Mouse (Mus musculus) urinary bladder, postnatal 25 days (tissue): ENCODE measurements around the gene Hilpda.

ENCODE experiments used
- DNase-seq: peaks from one replicate; pipeline ENCODE4 v3.0.0; 2022; ENCODE audit warnings: low spot score

Hilpda gene

GRCm38 (mm10) chr6:29276746-29277145 is 4.5 kb downstream of the Hilpda start:
- DNase-seq, result no peak

DNA sequence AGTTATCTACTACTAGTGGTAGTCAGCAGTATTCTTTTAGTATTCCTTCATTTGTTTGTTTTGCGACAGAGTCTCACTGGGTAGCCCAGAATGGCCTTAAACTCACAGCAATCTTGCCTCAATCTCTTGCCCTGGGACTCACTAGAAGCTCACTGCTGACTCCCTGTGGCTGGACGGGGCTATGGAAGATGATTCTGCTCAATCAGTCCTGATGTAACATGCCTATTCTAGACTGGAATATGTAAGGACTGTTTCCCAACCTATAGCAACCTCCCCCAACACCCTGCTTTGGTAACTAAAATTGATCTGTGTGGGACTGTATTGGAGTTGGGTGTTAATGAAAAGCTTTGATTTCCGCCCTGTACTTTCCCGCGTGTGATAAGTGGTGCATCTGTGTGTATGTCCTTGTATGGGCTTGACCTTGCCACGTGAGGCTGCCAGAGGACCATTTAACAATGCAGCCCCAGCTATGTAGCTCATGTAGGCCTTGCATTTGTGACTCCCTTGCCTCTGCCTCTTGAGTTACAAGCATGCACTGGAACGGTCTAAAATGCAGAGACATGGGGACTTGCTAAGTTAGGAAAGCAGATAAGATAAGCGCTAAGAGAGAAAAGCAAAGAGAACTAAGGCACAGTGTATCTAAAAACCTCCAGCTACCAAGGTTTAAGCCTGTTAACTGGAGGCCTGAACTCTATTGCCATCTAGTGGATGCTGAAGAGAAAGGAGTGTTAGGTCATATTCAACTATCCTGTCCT is 6.4 kb downstream of the Hilpda start:
- peak; percentile 32 for DNase-seq

DNA sequence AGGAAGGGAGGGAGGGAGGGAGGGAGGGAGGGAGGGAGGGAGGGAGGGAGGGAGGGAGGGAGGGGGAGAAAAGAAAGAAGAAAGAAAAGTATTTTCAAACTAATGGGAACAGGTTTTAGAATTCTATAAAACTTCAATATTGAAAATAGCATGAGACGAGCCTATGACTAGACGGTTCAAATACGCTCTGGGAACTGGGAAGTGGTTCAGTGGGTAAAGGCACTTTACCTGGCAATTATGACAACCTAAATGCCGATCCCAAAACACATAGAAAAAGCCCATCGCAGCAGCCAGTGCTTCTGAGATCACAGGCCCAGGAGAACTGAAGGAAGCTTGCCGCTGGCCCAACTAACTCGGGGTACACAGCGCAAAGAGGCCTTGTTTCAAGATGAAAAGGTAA is 7.0 kb downstream of the Hilpda start, which contains the start of gene Fam71f2:
TSS of gene Fam71f2 (plus strand) at position 301 of the 400 bp plus-strand sequence.
- DNase-seq, result no peak

DNA sequence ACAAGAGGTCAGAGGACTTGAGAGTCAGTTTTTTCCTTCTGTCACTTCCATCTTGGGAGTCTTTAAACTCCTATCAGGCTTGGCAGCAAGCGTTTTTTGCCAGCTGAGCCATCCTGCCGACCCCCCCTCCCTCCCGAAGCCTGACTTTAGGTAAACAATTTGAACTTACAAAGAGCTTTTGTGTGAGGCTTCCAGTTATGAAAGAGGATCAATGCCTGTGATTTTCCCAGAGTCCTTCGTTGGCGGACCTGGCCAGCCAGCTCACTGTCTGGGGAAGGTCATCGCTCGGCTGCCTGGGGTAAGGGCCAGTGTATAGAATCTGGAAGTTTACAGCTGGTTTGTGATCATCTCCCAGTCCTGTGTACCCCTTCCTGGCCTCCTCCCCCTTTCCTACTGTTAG is 8.4 kb downstream of the Hilpda start:
- no peak for DNase-seq

GRCm38 (mm10) chr6:29286870-29287269 is 14.6 kb downstream of the Hilpda start:
- no peak for DNase-seq

DNA sequence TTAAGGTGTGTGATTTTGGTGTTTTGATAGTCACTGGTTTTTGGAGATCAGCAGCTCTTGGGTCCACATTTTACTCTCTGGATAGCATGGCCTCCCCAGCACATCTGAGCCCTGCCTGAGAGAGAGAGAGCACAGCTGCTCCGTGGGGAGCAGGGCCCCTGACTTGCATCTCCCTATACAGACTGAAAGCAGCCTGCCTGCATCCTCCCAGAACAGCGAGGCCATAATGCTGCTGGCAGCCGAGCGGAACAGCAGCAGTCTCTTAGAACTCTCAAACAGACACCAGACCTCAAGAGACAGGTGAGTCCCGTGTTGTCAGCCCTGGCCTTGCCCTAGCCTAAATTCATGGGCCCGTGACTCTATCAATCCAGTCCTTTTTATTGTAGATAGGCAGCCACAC is 15.2 kb downstream of the Hilpda start:
- no peak for DNase-seq

DNA sequence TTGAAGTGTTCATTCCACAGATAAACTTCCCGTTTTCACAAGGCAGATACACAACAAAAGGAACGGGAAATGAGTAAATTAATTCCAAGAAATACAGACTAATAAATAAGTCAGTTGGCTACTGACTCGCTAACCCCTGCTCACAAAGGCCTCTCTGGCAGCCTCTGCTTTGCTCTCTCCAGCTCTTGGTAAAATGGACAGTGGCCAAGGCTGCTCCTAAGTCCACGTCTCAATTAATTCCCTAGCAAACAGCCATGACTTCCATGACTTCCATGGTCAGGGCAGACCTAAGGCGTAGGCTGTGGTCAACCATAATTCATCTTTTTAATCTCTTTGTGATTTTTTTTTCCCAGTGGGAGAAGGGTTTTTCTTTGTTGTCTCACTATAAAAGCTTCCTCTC is 15.7 kb downstream of the Hilpda start:
- DNase-seq, result no peak

DNA sequence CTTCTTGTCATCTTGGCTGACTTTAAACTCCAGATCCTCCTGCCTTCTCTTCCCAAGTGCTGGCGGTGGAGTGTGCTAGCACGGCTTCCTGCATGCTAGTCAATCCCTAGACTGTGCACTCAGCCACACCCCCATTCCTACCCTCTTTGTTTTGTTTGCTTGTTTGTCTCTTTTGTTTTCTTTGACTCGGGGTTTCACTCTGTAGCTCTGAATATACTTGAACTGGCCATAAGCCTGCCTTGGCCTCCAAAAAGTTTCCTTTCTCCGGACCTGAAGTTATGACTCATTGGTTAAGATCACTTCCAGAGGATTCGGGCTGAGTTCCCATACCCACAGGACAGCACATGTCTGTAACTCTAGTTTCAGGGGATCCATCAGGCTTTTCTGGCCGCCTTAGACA is 16.4 kb downstream of the Hilpda start:
- no peak for DNase-seq

DNA sequence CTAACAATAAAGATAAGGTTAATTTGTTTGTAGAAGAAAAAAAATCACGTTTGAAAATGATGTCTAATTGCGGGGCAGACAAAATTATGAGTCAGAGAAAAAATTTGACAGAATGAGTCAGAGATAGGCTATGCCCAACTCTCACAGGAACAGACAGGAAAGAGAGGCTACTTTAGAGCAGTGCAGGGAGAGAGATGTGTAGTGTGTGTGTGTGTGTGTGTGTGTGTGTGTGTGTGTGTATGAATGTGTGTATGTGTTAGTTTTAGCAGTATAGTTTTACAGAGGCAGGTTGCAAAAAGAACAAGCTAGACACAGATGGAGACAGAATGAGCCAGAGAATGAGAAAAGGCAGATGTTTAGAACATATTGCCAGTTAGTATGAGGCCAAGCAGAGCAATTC is 26.8 kb downstream of the Hilpda start:
- no peak for DNase-seq

- DNase-seq, result no peak
These were observed 31.0 kb downstream of the Hilpda start for GRCm38 (mm10) chr6:29303251-29303650.

GRCm38 (mm10) chr6:29303726-29304125 is 31.4 kb downstream of the Hilpda start:
- no peak for DNase-seq

GRCm38 (mm10) chr6:29305462-29305861 is 33.2 kb downstream of the Hilpda start:
- DNase-seq, result no peak

- DNase-seq, result no peak
These were observed 36.7 kb downstream of the Hilpda start for GRCm38 (mm10) chr6:29308846-29309605.

DNA sequence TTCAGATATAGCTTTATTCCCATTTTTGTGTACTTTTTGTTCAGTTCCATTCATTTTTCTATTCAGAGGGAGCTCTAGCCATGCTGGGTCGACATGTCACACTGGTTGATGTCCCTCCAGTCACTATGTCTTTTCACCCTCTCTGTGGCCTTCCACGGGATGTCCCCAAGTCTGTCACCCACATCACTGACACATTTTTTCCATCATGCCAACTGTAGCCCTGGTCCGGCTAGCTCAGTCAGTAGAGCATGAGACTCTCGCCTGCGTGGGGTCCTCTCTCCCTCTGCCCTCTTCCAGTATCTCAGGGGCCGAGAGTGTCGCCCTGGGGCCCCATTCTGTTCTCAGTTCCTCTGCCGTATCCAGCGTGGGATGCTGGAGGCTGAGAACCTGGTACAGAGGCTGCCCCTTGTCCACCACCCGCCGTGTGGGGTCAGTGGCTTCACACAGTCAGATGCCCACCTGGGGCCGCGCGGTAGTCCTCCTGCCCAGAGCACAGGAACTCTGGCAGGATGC is 41.5 kb downstream of the Hilpda start:
- DNase-seq, result no peak

DNA sequence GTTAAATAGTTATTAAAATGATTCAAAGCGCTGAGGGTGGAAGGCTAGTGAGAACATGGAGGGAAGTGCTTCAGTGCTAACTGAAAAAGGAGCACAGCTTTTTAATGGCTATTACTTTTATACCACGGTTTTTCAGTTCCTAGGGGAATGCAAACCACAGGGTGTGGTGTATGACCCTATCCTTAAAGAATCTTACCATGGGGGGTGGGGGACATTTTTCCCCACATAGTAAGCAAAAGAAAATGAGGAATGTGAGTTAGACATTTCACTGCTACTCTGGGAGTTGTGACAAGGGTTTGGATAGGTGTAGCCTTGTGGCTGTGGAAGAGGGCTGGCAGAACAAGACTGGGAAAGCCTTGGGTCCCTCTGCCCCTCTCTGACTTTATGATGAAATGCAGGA is 45.0 kb downstream of the Hilpda start:
- DNase-seq, result no peak

- DNase-seq, result no peak
These were observed 45.7 kb downstream of the Hilpda start for GRCm38 (mm10) chr6:29317941-29318340.

DNA sequence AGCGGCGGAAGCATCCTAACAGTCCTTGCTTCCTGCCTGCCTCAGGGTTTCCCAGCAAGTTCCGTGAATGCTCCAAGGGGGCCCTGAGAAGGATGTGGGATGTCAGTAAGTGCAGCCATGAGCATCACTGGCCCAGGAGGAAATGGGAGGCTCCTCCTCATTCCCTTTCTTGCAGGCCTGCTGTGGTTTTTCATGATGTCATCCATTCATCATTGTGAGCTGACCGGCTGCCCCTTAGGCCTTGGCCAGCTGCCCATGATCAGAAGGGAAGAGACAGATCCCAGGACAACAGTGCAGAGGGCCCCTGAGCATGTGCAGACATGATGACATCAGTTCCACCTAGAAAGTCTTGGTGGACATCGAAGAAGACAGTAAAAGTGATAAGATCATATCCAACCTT is 46.6 kb downstream of the Hilpda start, which contains the start of gene Fam71f1:
TSS of gene Fam71f1 (plus strand) at position 262 of the 400 bp plus-strand sequence.
- no peak for DNase-seq

- DNase-seq, result no peak
These were observed 49.3 kb downstream of the Hilpda start for GRCm38 (mm10) chr6:29321586-29321985.

GRCm38 (mm10) chr6:29322147-29322546 is 49.9 kb downstream of the Hilpda start:
- DNase-seq, result no peak

DNA sequence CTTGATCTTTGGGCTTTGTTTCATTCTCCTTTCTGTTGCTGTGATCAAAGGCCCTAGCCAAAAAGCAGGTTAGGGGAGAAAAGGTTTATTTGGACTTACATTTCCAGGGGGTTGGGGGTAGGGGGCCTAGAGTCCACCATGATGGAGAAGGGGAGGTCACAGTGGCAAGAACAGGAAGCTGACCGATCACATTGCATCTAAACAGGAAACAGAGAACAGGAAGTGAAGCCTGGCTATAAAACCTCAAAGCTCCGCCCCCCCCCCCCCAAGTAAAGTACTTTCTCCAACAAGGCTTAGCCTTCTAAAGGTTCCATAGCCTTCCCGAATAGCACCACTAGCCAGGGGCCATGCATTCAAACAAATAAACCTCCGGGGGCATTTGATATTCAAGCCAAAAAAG is 50.4 kb downstream of the Hilpda start:
- no peak for DNase-seq
